30 mouse cellular contexts compared by ENCODE assay signal in the genomic region with DNA sequence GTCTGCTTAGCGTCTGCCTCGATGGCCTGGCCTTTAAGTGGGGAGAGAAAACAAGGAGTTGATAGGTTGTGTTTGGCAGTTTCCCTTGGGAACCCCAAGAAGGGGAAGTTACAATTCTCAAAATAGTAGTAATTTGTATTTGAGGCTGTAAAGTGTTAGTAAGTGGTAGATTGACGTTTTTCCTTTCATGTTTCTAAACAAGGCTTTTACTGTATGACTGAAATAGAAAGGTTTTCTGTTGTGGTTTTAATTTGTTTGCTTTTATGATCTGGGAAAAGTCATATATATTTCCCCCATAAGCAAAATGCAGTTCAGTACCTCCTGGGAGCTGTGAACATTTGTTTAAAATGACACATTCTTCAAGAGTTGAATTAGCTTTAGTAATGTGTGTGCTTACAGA.
"Had no signal": no experiment of that assay in that cellular context is flagged by ENCODE, and none has a peak within 500 bp of the region (broad histone marks: within the 10 kb centered on the region; RNA-seq: fewer than 3 reads in every experiment).

No protein-coding gene starts in this region.

- H3K4me1 ChIP-seq: limb, embryonic 13.5 days; limb, embryonic 15.5 days; liver, embryonic 12.5 days; liver, embryonic 13.5 days; liver, embryonic 15.5 days; lung, embryonic 15.5 days; megakaryocyte, embryonic 14.5 days; midbrain, embryonic 12.5 days; midbrain, embryonic 13.5 days; midbrain, embryonic 15.5 days had no signal

- H3K27ac ChIP-seq: left cerebral cortex, adult 2 months; limb, embryonic 13.5 days; limb, embryonic 15.5 days; liver, embryonic 12.5 days; liver, embryonic 13.5 days; liver, embryonic 14.5 days; liver, embryonic 15.5 days; lung, embryonic 15.5 days; macrophage; midbrain, embryonic 10.5 days; midbrain, embryonic 12.5 days; midbrain, embryonic 13.5 days; midbrain, embryonic 15.5 days had no signal

- H3K9me3 ChIP-seq: limb, embryonic 13.5 days; limb, embryonic 15.5 days; liver, embryonic 12.5 days; liver, embryonic 13.5 days; liver, embryonic 15.5 days; lung, embryonic 15.5 days; megakaryocyte, embryonic 14.5 days; midbrain, embryonic 10.5 days; midbrain, embryonic 12.5 days; midbrain, embryonic 13.5 days; midbrain, embryonic 15.5 days had no signal

- DNase-seq: left cerebral cortex, postnatal 4 days; liver; liver, embryonic 13.5 days; liver, postnatal 0 days; lung, adult 18-20 months; lung, adult 2 months; lung, embryonic 14.5 days; lung, postnatal 10 days; lung, postnatal 14 days; lung, postnatal 36 days; lung, postnatal 4 days; midbrain, embryonic 14.5 days had no signal

- H3K9ac ChIP-seq: limb, embryonic 13.5 days; limb, embryonic 15.5 days; liver, embryonic 12.5 days; liver, embryonic 13.5 days; liver, embryonic 14.5 days; liver, embryonic 15.5 days; liver, postnatal 0 days; lung, embryonic 14.5 days; lung, embryonic 15.5 days; midbrain, embryonic 12.5 days; midbrain, embryonic 13.5 days; midbrain, embryonic 15.5 days had no signal

- ATAC-seq: liver, embryonic 12.5 days; liver, postnatal 0 days; lung, postnatal 0 days; midbrain, embryonic 13.5 days; midbrain, embryonic 15.5 days; midbrain, embryonic 16.5 days had no signal

- H3K4me3 ChIP-seq: left cerebral cortex, adult 2 months; limb, embryonic 13.5 days; limb, embryonic 15.5 days; liver, embryonic 12.5 days; liver, embryonic 13.5 days; liver, embryonic 15.5 days; lung, embryonic 15.5 days; megakaryocyte, embryonic 14.5 days; midbrain, embryonic 10.5 days; midbrain, embryonic 12.5 days; midbrain, embryonic 13.5 days; midbrain, embryonic 15.5 days; myocyte had no signal

- H3K27me3 ChIP-seq: limb, embryonic 13.5 days; limb, embryonic 15.5 days; liver, embryonic 12.5 days; liver, embryonic 13.5 days; liver, embryonic 15.5 days; lung, embryonic 15.5 days; megakaryocyte, embryonic 14.5 days; midbrain, embryonic 12.5 days; midbrain, embryonic 13.5 days; midbrain, embryonic 15.5 days had no signal

- H3K4me2 ChIP-seq: limb, embryonic 13.5 days; limb, embryonic 15.5 days; liver, embryonic 11.5 days; liver, embryonic 12.5 days; liver, embryonic 13.5 days; liver, embryonic 15.5 days; lung, embryonic 14.5 days; lung, embryonic 15.5 days; midbrain, embryonic 11.5 days; midbrain, embryonic 12.5 days; midbrain, embryonic 13.5 days; midbrain, embryonic 15.5 days had no signal
